Mouse (Mus musculus) T-cell, adult 2 months (primary cell): ENCODE measurements around the gene Bin2.
"Not testable (repeated sequence)": the region's sequence is repeated elsewhere in the genome, so short reads cannot be mapped to it uniquely, and the experiment has no call there.

Experiments used
- DNase-seq: peaks from one replicate; pipeline ENCODE4 v3.0.0; 2022; ENCODE audit warnings: low spot score

Gene Bin2

GRCm38 (mm10) chr15:100646161-100646560 is 23.2 kb downstream of the Bin2 start:
- DNase-seq: no peak

DNA sequence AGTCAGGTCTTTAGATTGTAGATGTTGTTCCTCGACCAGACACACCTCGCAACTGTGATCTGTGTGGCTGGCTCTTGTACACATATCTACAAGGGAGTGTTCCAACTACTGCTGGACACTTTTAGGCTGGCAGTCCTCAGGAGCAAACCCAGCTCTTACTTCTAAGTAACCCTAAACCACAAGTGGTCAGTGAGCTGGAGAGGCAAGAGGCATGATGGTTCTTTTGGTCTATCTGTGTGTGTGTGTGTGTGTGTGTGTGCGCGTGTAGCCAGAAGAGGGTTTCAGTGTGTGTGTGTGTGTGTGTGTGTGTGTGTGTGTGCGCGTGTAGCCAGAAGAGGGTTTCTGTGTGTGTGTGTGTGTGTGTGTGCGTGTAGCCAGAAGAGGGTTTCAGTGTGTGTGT is 26.9 kb downstream of the Bin2 start:
- DNase-seq: no peak

DNA sequence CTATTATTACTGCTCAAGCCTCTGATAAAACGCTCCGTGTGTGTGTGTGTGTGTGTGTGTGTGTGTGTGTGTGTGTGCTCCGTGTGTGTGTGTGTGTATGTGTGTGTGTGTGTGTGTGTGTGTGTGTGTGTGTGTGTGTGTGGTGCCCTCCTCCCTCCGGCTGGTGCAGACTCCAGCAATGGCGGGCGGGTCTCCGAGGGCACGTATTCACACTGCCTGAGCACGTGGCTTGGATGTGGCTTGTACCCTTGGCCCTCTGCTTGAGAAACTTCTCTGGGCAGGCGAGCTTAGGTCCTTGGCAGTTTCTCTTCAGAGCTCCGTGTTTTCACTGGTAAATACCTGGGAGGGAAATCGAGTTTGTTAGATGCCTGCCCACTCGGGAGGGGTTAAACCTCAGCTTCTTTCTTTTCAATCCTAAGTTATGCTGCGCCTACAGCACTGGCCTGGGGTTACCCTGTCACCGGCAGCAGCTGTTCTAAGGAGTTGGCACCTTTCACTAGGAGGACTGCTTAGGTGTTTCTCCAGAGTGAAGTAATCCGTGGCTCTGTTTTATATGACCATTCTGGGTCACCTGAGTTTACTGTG is 28.0 kb downstream of the Bin2 start:
- DNase-seq: no peak

DNA sequence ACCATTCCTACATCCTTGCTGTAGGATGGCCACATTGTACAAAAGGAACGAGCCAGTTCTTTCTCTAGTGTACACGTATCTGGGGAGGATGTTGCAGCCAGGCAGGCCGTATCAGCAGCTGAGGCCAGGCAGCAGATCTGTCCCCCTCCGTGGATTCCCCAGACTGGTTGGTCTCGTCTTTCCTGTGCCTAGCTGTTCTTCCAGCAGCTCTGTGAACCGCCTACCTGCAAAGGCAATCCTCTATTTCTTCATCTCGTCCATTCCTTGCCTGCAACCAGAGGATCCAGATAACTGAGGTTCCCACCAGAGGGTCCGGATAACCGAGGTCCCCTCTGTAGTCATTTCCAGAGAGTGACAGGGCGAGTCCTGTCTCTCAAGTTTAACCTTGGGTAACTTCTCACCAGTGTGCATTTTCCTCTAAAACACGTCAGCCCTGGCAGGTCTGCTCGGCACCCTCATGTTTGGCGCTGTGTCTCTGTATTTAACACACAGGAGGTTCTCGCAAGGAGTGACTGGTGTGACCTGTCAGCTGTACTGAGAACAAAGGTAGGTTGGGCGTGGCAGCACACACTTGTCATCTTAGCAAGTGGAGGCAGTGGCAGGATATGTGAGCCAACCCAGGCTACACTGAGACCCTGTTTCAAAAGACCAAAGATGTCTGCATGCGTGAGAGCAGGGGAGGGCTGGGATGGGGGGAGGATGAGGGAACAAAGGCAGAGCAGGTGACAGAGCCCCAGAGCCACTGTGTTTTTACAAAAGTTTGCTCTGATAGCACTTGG is 29.2 kb downstream of the Bin2 start:
- DNase-seq: peak; percentile 70

DNA sequence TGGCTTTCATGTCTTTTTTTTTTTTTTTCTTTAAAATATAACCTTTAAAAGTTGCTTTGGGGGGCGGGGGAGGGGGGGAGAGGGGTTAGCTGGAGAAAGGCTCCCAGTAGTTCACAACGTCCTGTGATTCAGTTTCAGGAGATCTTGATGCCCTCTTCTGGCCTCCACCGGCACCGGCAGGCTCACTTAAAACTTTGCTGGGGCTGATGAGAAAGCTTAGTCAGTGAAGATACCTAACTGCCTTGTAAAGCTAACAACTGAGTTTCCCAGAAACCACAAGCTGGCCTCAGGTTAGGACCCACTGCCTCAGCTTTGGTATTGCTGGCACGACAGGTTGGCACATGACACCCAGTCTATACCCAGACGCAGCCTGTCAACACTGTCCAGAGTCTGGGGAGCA is 31.7 kb downstream of the Bin2 start:
- peak; percentile 63 for DNase-seq

GRCm38 (mm10) chr15:100636700-100637501 is 32.5 kb downstream of the Bin2 start, which contains the start of gene Smagp:
Gene Smagp, minus strand, starts transcription at chr15:100636940.
- DNase-seq: no peak

- no peak for DNase-seq
These were observed 33.3 kb downstream of the Bin2 start for GRCm38 (mm10) chr15:100635851-100636645.

GRCm38 (mm10) chr15:100635239-100635638 is 34.1 kb downstream of the Bin2 start:
- no peak for DNase-seq

- DNase-seq: no peak
These were observed 36.0 kb downstream of the Bin2 start for GRCm38 (mm10) chr15:100633341-100633740.

DNA sequence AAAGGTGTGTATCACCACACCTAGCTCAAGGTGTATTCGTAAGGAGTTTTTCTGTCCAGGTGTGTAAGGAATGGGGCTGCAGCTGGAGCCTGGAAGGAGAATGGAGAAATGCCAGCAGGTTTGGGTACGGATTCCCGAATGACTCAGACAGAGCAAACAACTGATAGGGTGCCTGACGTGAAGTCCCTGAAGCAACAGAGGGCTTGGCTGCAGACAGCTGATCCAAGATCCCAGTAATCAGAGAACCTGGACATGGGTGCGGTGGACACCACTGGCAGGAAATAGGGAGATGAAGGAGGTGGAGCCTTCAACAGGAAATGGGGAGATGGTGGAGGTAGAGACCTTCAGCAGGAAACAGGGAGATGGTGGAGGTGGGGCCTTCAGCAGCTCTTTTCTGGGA is 37.0 kb downstream of the Bin2 start:
- DNase-seq: no peak

GRCm38 (mm10) chr15:100631454-100632170 is 37.7 kb downstream of the Bin2 start:
- DNase-seq: no peak

GRCm38 (mm10) chr15:100630126-100630525 is 39.2 kb downstream of the Bin2 start:
- no peak for DNase-seq

DNA sequence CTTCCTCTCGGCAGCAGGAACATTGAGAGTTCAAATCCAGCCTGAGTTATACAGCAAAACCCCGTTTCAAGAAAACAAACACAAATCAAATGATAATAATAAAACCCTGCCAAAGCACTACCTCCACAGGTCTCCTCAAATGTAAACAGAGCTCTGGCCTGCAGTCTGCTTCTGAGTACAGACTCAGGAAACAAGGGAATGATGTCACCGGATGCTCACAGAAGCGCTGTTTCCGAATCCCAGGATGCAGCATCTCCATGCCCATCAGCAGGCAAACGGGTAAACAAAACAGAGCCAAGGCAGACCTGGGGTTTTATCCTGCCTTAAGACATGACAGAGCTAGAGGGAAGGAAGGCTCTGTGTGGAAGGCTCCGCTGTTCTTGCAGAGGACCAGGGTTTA is 40.6 kb downstream of the Bin2 start:
- no peak for DNase-seq

DNA sequence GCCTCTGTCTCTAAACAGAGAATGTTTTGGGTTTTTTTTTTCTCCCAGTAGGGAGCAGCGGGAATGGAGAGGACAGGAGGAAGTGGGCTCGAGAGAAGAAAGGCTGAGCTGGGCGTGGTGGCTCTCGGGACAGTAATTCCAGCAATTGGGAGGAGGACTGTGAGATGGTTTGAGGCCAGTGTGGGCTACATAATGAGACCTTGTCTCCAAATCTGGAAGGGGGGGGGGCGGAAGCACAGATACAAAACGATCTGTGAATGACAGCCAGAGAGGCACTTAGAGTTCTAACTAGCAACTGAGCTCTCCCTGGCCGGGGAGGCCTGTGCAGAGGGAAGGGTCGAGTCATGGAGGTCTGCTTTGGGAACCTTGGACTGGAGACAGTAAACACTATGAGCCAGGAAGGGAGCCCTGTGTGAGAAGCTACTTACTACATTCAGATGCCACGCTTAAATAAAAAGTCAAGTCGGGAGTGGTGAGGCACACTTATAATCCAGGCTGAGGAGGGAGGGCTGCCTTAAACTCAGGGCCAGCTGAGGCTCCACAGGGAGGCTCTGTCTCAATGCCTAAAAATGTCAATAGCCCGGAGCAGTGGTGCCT is 41.5 kb downstream of the Bin2 start:
- DNase-seq: no peak

- no peak for DNase-seq
These were observed 42.1 kb downstream of the Bin2 start for GRCm38 (mm10) chr15:100627287-100627686.

DNA sequence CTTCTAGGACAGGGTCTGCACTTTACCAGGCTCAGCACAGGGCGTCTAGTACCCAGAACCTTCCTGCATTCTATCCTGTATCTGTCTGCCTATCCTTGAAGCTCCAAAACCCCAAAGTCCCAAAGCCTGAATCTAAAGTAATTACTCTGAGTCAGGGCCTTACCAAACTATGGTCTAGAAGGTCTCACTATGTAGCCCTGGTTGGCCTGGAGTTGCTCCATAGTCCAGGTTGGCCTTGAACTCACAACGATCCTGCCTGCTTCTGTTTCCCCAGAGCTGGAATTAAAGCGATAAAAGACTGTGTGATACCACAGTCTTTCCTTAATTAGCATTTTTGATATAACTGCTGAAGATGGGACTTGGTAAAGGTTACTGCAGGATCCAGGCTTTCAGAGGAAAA is 44.9 kb downstream of the Bin2 start:
- no peak for DNase-seq

GRCm38 (mm10) chr15:100623754-100624153 is 45.6 kb downstream of the Bin2 start:
- DNase-seq: no peak

DNA sequence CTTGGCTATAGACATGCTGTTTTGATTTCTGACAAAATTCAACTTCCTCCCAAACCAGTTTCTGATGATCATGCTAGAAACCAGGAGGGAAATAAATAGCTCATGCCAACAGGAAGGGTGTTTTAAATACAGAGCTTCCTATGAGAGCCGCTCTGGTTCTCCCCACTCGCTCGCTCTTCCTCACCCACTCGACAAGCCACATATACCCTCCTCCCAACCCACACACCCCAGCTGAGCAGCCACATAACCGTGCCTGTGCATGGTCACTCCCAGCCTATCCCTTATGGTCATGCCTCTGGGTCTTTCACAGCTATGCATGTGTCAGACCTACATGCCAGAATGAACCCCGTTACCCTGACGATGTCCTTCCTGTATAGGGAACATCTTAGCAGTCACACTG is 47.2 kb downstream of the Bin2 start:
- no peak for DNase-seq

DNA sequence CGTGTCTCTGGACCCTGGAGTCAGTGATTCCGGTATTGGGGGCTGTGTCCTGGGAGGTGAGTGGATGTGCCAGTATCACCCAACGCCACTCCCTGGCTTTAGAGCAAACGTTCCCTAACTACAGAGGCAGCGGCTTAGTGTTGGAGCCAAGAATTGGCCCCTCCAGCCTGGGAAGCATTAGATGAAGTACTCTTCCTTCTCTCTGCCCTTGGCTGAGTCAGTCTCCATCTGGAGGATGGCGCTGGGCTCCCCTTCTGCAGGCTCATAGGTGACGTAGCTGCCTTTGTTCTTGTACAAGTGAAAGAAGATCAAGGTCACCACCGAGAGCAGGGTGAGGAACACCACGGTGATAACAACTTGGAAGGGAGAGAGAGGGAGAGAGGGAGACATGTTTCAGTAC is 47.7 kb downstream of the Bin2 start:
- not testable (repeated sequence) for DNase-seq

DNA sequence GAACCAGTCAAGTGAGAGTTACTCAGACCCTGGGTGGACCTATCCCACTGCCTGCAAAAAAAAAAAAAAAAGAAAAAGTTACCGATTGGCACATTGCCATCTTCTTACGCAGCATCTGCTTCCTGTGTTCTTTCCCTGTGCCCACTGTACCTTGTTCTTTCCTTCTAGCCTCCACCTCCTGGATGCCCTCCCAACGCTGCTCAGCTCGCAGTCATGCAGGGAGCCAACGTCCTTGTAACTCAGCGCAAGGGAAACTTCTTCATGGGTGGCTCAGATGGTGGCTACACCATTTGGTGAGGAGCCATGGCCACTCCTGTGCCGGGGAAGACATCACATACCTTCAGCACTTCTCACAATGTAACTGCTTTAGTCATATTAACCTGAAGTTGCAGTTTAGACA is 50.2 kb downstream of the Bin2 start:
- no peak for DNase-seq

GRCm38 (mm10) chr15:100616221-100616620 is 53.1 kb downstream of the Bin2 start:
- no peak for DNase-seq
